Mouse (Mus musculus): ENCODE measurements around the gene Gm47959.

- TF ChIP-seq CTCF (IDR thresholded peaks at IDR 0.05; ENCODE audit: low read depth) = no peak
- no peak for TF ChIP-seq EP300 (optimal IDR thresholded peaks at IDR 0.05)
Observed at GRCm38 (mm10) chr1:83014477-83014876, 14.1 kb downstream of the Gm47959 start.

All from stomach, postnatal 0 days (tissue).